Mouse (Mus musculus): Measurements from ENCODE around the gene Ndst2. TPM values are rescaled to one million over a fixed set of nuclear protein-coding genes. Genes with fewer than 3 reads are reported as not detected.

Ndst2 gene
- total RNA-seq, 2 experiments from 2014 or later, result 7.2 to 27.8 TPM

Other genes starting within 250 kb of the Ndst2 start
- 3.2 and 4.4 TPM in 2 replicates for gene Mss51, start 237.7 kb downstream of the Ndst2 start, total RNA-seq (2014; fragmentation: Nextera tagmentation)
- 0.72 and 1.3 TPM in 2 replicates for gene Mss51, start 237.7 kb downstream of the Ndst2 start, total RNA-seq (2017)
- 108 and 132 TPM in 2 replicates for gene Ppp3cb, start 188.0 kb downstream of the Ndst2 start, total RNA-seq (2014; fragmentation: Nextera tagmentation)
- 52.9 and 74.9 TPM in 2 replicates for gene Ppp3cb, start 188.0 kb downstream of the Ndst2 start, total RNA-seq (2017)
- gene Usp54, start 93.5 kb downstream of the Ndst2 start, total RNA-seq (2014; fragmentation: Nextera tagmentation), result 5.1 and 9.4 TPM in 2 replicates
- 4.1 and 4.6 TPM in 2 replicates for gene Usp54, start 93.5 kb downstream of the Ndst2 start, total RNA-seq (2017)
- gene Myoz1, start 78.0 kb downstream of the Ndst2 start, total RNA-seq (2014; fragmentation: Nextera tagmentation), result not detected in 2 replicates
- gene Myoz1, start 78.0 kb downstream of the Ndst2 start, total RNA-seq (2017), result not detected in 2 replicates
- gene Synpo2l, start 66.2 kb downstream of the Ndst2 start, total RNA-seq (2014; fragmentation: Nextera tagmentation), result 0.32 and 0.56 TPM in 2 replicates
- gene Synpo2l, start 66.2 kb downstream of the Ndst2 start, total RNA-seq (2017), result not detected in 2 replicates
- gene Sec24c, start 60.3 kb downstream of the Ndst2 start, total RNA-seq (2014; fragmentation: Nextera tagmentation), result 102 and 121 TPM in 2 replicates
- 88.3 and 103 TPM in 2 replicates for gene Sec24c, start 60.3 kb downstream of the Ndst2 start, total RNA-seq (2017)
- 9.0 and 9.3 TPM in 2 replicates for gene Fut11, start 39.6 kb downstream of the Ndst2 start, total RNA-seq (2014; fragmentation: Nextera tagmentation)
- 7.5 and 9.3 TPM in 2 replicates for gene Fut11, start 39.6 kb downstream of the Ndst2 start, total RNA-seq (2017)
- 193 and 202 TPM in 2 replicates for gene Chchd1, start 31.6 kb downstream of the Ndst2 start, total RNA-seq (2014; fragmentation: Nextera tagmentation)
- gene Chchd1, start 31.6 kb downstream of the Ndst2 start, total RNA-seq (2017), result 130 and 186 TPM in 2 replicates
- gene Zswim8, start 27.0 kb downstream of the Ndst2 start, total RNA-seq (2014; fragmentation: Nextera tagmentation), result 47.5 and 51.8 TPM in 2 replicates
- gene Zswim8, start 27.0 kb downstream of the Ndst2 start, total RNA-seq (2017), result 21.1 and 23.2 TPM in 2 replicates
- 28.0 and 35.2 TPM in 2 replicates for gene Camk2g, start 59.5 kb upstream of the Ndst2 start, total RNA-seq (2014; fragmentation: Nextera tagmentation)
- gene Camk2g, start 59.5 kb upstream of the Ndst2 start, total RNA-seq (2017), result 50.3 and 65.9 TPM in 2 replicates
- 2.9 and 4.2 TPM in 2 replicates for gene Plau, start 102.1 kb upstream of the Ndst2 start, total RNA-seq (2014; fragmentation: Nextera tagmentation)
- gene Plau, start 102.1 kb upstream of the Ndst2 start, total RNA-seq (2017), result 7.5 and 9.1 TPM in 2 replicates
- 29.0 and 29.8 TPM in 2 replicates for gene Vcl, start 194.8 kb upstream of the Ndst2 start, total RNA-seq (2014; fragmentation: Nextera tagmentation)
- 25.2 and 25.4 TPM in 2 replicates for gene Vcl, start 194.8 kb upstream of the Ndst2 start, total RNA-seq (2017)